Mouse (Mus musculus) olfactory bulb, adult 2 months (tissue): ENCODE measurements around the gene Gpr155. TPM values are rescaled to one million over a fixed set of nuclear protein-coding genes. Genes with fewer than 3 reads are reported as not detected.

Source experiments
- H3K27ac ChIP-seq: fragments of 200-500 bp; 2 replicates; pipeline ENCODE4 v1.5.1; 2012; ENCODE audit warnings: low read depth, low read length; ENCODE audit not compliant: insufficient read depth
- H3K4me1 ChIP-seq: fragments of 200-500 bp; 2 replicates; pipeline ENCODE4 v1.6.1; 2012; ENCODE audit warnings: low read length; ENCODE audit not compliant: control insufficient read depth, insufficient read depth
- H3K4me3 ChIP-seq: fragments of 200-500 bp; 2 replicates; pipeline ENCODE4 v1.5.1; 2012; ENCODE audit warnings: mild to moderate bottlenecking, low read depth, low read length, moderate library complexity; ENCODE audit not compliant: insufficient read depth
- CTCF ChIP-seq: fragments of 200-500 bp; IDR thresholded peaks from 2 replicates; pipeline ENCODE4 v1.5.1; 2012; ENCODE audit warnings: low read depth, mild to moderate bottlenecking, low read length, moderate library complexity; ENCODE audit not compliant: insufficient read depth
- POLR2A ChIP-seq: fragments of 200-500 bp; IDR thresholded peaks from 2 replicates; pipeline ENCODE4 v1.6.1; 2012; ENCODE audit warnings: mild to moderate bottlenecking, low read depth, low read length, moderate library complexity; ENCODE audit not compliant: insufficient read depth
- WGBS: fragments of 180-500 bp; shearing (Covaris S2); methylation state at CpG from one replicate; pipeline ENCODE4 v1.1.7; 2018; 5-methylcytosine and 5-hydroxymethylcytosine counted together
- polyA plus RNA-seq: library from polyadenylated mRNA; stranded (reverse); fragments of >200 nt; gene quantifications from 2 replicates; pipeline ENCODE4 v1.2.4, GENCODE M21; 2012; ENCODE audit warnings: low replicate concordance; ENCODE audit not compliant: missing spikeins, insufficient read depth, insufficient read length

The Gpr155 gene
- polyA plus RNA-seq, 1 experiment, result not detected

DNA sequence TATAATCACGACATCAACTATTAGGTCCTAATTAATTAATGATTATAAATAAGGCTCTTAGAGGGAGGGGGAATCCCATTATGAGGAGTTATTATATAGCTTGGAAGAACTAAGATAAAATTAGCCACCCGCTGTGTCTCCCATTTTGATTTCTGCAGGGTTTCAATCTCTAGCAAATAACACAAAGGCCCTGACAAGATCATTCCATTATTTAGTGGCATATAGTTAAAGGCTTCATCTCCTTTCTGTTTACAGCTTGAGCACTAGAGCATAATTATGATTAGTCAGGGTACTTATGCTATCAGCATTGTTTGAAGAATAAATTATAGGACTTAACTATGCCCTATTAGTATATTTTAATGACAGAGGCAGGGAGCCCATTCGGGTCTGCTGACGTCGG is 8.0 kb downstream of the Gpr155 start:
- Histone ChIP-seq H3K4me3 (no peak overlapping the region), H3K4me1 (peaks cover 6% of the 10 kb centered on the region; the same call in 1 of the 2 replicates), H3K27ac (no peak overlapping the region)
- WGBS, result 50% methylated on average over 5 of the region's 5 CpGs
- TF ChIP-seq CTCF, result no peak
- no peak for TF ChIP-seq POLR2A

DNA sequence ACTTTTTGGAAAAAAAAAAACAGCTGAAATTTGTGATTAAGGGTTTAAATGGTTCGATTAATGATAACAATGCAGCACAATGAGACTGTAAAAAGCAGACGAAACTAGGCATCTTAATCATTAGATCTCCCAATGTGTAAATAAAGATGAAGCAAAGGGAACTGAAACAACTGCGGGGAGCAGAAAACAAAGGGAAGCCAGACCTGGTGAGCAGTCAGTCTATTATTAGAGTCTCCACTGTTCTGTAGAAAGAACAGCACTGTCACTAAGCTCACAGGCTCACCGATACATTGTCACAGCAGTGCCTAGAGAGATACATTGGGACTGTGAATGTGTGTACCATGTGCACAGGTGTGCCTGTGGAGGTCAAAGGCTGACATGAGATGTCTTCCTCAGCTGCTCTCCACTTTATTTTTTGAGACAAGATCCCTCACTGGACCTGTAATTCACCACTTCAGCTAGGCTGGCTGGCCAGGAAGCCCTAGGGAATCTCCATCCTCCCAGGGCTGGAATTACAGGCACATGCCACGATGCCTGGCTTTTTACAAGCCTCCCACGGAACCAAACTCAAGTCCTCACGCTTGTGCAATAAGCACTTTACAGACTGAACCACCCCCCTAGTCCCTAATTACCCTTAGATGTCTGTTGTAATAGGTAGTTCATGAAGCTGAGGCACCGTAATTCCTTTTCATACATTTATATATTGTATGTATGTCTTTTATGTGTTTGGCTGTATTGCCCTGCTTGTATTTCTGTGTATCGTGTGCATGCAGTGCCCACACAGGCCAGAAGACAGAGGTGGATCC is 14.6 kb downstream of the Gpr155 start:
- peaks cover 3% of the 10 kb centered on the region; the same call in 1 of the 2 replicates for H3K4me1 ChIP-seq
- TF ChIP-seq POLR2A, result no peak
- no peak for TF ChIP-seq CTCF
- H3K4me3 ChIP-seq, result no peak overlapping the region
- peak overlapping the region; percentile 56 for H3K27ac ChIP-seq
- 36% methylated on average over 9 of the region's 9 CpGs for whole genome bisulfite sequencing

DNA sequence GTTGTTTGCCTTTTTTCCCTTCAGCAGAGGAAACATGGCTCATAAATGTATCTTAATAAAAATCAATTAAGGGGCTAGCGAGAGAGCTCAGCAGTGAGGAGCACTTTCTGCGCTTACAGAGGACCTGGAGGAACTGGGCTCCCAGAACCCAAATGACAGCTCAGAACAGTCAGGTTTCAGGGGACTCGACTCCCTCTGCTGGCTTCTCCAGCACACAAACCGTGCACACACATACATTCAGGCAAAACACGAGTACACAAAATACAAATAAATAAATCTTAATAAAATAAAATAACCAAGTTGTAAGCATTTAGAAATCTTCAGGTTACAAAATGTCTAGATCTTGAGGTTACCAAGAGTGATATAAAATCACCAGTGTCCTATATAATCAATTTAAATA is 22.9 kb downstream of the Gpr155 start:
- H3K4me1 ChIP-seq, result no peaks in the 10 kb centered on the region
- no peak overlapping the region for H3K27ac ChIP-seq
- H3K4me3 ChIP-seq, result no peak overlapping the region
- WGBS, result 91% methylated on average over 5 of the region's 5 CpGs
- no peak for TF ChIP-seq POLR2A
- TF ChIP-seq CTCF, result no peak

DNA sequence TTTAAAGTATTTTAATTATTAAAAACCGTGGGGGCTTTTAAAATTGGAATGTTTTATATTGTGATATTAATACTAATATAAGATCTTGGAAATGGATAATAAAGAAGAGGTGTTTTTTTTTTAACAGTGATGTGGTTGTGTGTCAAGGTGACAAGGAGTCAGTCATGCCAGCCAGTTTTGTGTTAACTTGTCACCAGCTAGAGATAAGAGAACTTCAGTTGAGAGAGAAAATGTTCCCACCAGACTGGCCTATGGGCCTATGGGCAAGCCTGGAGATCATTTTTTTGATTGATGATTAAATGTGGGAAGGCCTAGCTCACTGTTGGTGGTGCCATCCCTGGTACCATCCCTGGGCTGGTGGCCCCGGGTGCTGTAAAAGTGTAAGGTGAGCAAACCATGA is 25.8 kb downstream of the Gpr155 start:
- H3K4me1 ChIP-seq, result no peaks in the 10 kb centered on the region
- H3K4me3 ChIP-seq, result no peak overlapping the region
- 78% methylated on average over 2 of the region's 2 CpGs for WGBS
- H3K27ac ChIP-seq, result no peak overlapping the region
- no peak for TF ChIP-seq POLR2A
- no peak for TF ChIP-seq CTCF

DNA sequence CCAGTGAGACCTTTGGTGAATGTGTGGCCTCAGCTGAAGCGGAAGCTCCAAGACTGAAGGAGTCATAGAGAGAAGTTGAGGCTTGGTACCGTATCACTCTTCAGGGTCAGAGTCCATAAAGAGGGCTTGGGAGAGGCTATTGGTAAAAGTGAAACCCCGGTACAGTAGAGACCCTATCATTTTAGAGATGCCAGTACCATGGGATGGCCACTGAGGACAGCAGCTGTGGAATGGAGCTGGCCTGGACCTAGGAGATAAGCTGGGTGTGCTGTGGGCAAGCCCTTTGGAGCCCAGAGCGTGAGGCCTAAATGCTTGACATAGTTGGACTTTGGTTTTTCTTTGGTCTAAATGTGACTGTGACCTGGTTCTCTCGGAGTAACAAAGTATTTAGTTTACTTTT is 26.4 kb downstream of the Gpr155 start:
- WGBS, result 97% methylated on average over 5 of the region's 5 CpGs
- Histone ChIP-seq H3K4me1 (no peaks in the 10 kb centered on the region), H3K27ac (no peak overlapping the region), H3K4me3 (no peak overlapping the region)
- TF ChIP-seq POLR2A (no peak), CTCF (no peak)

DNA sequence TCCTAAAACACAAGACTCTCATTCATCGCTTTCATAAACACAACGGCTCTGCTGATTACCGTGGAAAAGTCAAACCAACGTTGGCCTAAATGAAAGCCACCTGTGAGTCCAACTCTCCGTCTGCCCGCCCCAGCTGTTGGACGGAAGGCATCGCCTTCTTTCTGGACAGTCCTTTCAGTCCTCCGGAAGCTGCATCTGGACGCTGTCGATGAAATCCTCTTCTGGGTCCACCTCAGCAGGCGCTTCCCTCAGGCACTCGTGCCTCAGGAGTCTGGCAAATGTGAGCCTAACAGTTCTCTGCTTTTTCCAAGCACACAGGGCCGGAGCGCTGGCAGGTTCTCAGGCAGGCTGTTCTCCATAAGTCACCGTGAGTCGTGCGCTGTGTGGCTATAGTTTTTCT is 29.4 kb downstream of the Gpr155 start:
- no peak for TF ChIP-seq CTCF
- TF ChIP-seq POLR2A, result no peak
- H3K4me1 ChIP-seq, result no peaks in the 10 kb centered on the region
- 78% methylated on average over 18 of the region's 18 CpGs for WGBS
- H3K27ac ChIP-seq, result no peak overlapping the region
- H3K4me3 ChIP-seq, result no peak overlapping the region

DNA sequence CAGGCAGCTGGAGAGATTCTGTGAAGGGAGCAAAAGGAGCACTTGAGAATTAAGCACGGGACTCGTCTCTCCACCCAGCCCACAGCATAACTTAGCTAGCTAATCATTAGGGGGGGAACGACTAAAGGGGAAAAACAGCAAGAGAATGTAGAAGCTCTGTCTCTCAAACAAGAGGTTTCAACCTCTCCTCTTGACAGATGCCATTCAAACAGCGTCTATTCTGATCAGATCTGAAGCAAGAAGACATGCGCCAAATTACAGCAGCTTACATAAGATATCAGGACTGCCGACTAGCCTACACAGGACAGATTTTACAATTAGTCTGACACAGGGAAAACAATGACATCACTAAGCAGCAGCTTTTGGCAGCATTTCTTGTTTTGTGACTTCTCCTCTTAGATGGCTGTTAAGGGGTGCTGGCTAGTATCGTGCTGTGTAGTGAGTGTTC is 34.4 kb downstream of the Gpr155 start:
- no peak overlapping the region for H3K4me3 ChIP-seq
- H3K27ac ChIP-seq, result no peak overlapping the region
- TF ChIP-seq POLR2A, result no peak
- no peak for TF ChIP-seq CTCF
- no peaks in the 10 kb centered on the region for H3K4me1 ChIP-seq
- 34% methylated on average over 7 of the region's 7 CpGs for WGBS

DNA sequence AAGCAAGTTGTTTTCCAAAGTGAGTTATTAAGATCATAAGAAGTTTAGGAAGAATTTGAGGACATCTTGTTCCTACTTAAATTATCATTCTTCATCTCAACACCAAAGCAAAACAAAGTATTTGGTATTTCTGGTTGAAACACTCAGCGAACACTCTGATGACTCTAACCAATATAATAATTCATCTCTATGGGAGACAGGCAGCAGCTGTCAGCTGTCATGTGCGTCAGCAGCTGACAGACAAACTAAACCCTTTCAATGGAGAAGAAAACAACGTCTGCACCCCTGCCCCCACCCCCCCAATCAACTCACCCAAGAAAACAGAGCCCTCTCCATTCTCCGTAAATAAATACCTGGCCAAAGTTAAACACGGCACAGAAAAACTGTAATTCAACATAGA is 34.9 kb downstream of the Gpr155 start:
- 53% methylated on average over 5 of the region's 5 CpGs for WGBS
- H3K4me1 ChIP-seq, result no peaks in the 10 kb centered on the region
- TF ChIP-seq CTCF, result no peak
- TF ChIP-seq POLR2A, result no peak
- no peak overlapping the region for H3K27ac ChIP-seq
- no peak overlapping the region for H3K4me3 ChIP-seq

DNA sequence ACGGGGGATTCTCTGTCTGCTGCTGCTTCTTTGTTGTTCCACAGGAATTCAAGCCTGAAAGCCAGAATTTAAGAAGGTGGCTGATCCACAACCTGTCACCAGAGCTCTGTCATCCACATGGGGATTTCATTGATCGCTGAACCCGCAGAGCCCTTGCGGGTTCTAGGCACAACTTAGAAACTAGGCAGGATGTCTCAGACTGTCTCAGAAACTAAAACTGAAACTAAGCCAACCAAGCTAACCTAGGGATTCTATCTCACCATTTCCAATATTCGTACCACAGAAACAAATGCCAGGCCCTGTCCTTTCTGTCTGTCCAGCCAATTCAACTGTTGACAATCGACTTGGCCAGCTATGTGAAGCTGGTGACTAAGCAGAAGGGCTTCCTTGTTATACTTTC is 38.2 kb downstream of the Gpr155 start:
- Histone ChIP-seq H3K4me3 (no peak overlapping the region), H3K27ac (no peak overlapping the region), H3K4me1 (no peaks in the 10 kb centered on the region)
- TF ChIP-seq POLR2A, result no peak
- 91% methylated on average over 6 of the region's 6 CpGs for WGBS
